Comparison of ENCODE assay signal across 11 mouse cellular contexts in the genomic region with DNA sequence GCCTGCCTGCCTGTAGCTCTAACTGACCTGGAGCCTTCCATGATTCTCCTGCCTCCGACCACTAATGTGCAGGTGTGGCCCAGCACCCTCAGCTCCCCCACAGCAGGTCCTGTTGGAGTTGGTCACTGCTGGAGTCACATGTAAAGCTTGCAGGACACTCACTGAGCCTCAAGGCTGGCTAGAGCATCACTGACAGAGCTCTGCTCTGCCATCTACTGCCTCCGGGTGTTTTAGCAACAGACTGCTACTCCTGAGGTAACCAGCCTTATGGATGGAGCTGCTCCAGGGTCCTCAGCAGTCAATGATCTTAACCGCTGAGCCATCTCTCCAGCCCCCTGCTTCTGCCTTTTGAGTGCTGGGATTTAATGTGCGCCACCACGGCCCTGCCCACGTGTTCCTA. TPM values are rescaled to one million over a fixed set of nuclear protein-coding genes. Genes with fewer than 3 reads are reported as not detected.
DNase-seq lines count a peak whose midpoint lies in the region; ATAC-seq and TF ChIP-seq lines count a peak whose summit lies in the region.
"Had no signal": no experiment of that assay in that cellular context is flagged by ENCODE, and none has a peak within 500 bp of the region (broad histone marks: within the 10 kb centered on the region; RNA-seq: fewer than 3 reads in every experiment).

No protein-coding gene starts in this region.

- H3K27me3 ChIP-seq in limb, embryonic 11.5 days (ENCODE audit: control insufficient read depth, insufficient read depth, low read length), result no peaks in the 10 kb centered on the region

- ATAC-seq in limb, embryonic 11.5 days (ENCODE audit: insufficient number of reproducible peaks, low FRiP score, low TSS enrichment, low read depth), result no peak

- peak; percentile 31 to 57 for DNase-seq in adrenal gland, postnatal 36 days
- no peak for DNase-seq in adrenal gland, postnatal 4 days (ENCODE audit: low spot score in 2 of 2)
- DNase-seq in kidney, postnatal 25 days, result peak; percentile 46 to 51
- DNase-seq in kidney, postnatal 14 days, result no peak
- DNase-seq in brain, embryonic 14.5 days (ENCODE audit: low read depth), result peak; percentile 55
- peak; percentile 48 for DNase-seq in limb, embryonic 11.5 days (ENCODE audit: low spot score)
- DNase-seq in gastrocnemius, postnatal 10 days, result no peak
- no peak for DNase-seq in lung, adult 18-20 months
- DNase-seq: adrenal gland, postnatal 25 days; B cell, adult 2 months; thymus, adult 2 months had no signal

- no peaks in the 10 kb centered on the region for H3K9me3 ChIP-seq in limb, embryonic 11.5 days (ENCODE audit: control insufficient read depth, low read length)

- no peaks in the 10 kb centered on the region for H3K36me3 ChIP-seq in limb, embryonic 11.5 days (ENCODE audit: control insufficient read depth, insufficient read depth, low read length)

- no peak overlapping the region for H3K27ac ChIP-seq in limb, embryonic 11.5 days (replicated peaks; ENCODE audit: low read depth, low read length)

- H3K4me3 ChIP-seq in limb, embryonic 11.5 days (ENCODE audit: low read depth, low read length), result no peak overlapping the region

- TF ChIP-seq POLR2A in brain, embryonic 14.5 days (IDR thresholded peaks at IDR 0.05; ENCODE audit: borderline replicate concordance, extremely low read depth, insufficient read depth, insufficient read length, poor library complexity, severe bottlenecking), result no peak

- H3K9ac ChIP-seq in limb, embryonic 11.5 days (ENCODE audit: low read length), result 0 out of 2 replicates have a peak overlapping the region, but pooled peaks have one; percentile 12

- H3K4me2 ChIP-seq in limb, embryonic 11.5 days (ENCODE audit: low read depth, severe bottlenecking), result no peak overlapping the region

- peak; percentile 38; the same call in 1 of the 2 replicates for TF ChIP-seq CTCF in brain, embryonic 14.5 days (IDR thresholded peaks at IDR 0.05; ENCODE audit: borderline replicate concordance, extremely low read depth, insufficient read depth, insufficient read length)

- peaks cover 25% of the 10 kb centered on the region for H3K4me1 ChIP-seq in limb, embryonic 11.5 days (ENCODE audit: control insufficient read depth, insufficient read depth, low read length)

- WGBS in limb, embryonic 11.5 days, result 23% methylated on average over 6 of the region's 6 CpGs

RNA-seq across cellular contexts. Expression of a gene that starts 8.4 kb away (rescaled TPM):
- total RNA-seq in adrenal gland, postnatal 36 days (2021), result 10 to 100 TPM; 18.0 to 24.1 TPM
- 10 to 100 TPM; 44.6 to 45.9 TPM for total RNA-seq in adrenal gland, postnatal 4 days (2021)
- 11.5 and 19.3 TPM in 2 replicates for polyA plus RNA-seq in brain, embryonic 14.5 days (2012; rRNA removed)
- polyA plus RNA-seq in limb, embryonic 11.5 days (2014; fragmentation: Nextera tagmentation; extraction: Ambion mirVana), result 6.1 and 9.4 TPM in 2 replicates
- 10 to 100 TPM; 80.9 to 83.6 TPM for total RNA-seq in gastrocnemius, postnatal 10 days (2021)

RNA-seq across cellular contexts. Expression of a gene that starts 31.4 kb away (rescaled TPM):
- total RNA-seq in adrenal gland, postnatal 36 days (2021), result 100 to 1,000 TPM; 150 to 151 TPM
- 100 to 1,000 TPM; 159 to 160 TPM for total RNA-seq in adrenal gland, postnatal 4 days (2021)
- polyA plus RNA-seq in brain, embryonic 14.5 days (2012; rRNA removed), result 18.7 and 30.8 TPM in 2 replicates
- polyA plus RNA-seq in limb, embryonic 11.5 days (2014; fragmentation: Nextera tagmentation; extraction: Ambion mirVana), result 79.9 and 89.1 TPM in 2 replicates
- total RNA-seq in gastrocnemius, postnatal 10 days (2021), result 100 to 1,000 TPM; 159 to 191 TPM

RNA-seq across cellular contexts. Expression of a gene that starts 55.8 kb away (rescaled TPM):
- total RNA-seq in adrenal gland, postnatal 36 days (2021), result 100 to 1,000 TPM in 1 of 2 experiments, 10 to 100 TPM in 1; 30.7 to 111 TPM
- total RNA-seq in adrenal gland, postnatal 4 days (2021), result 1 to 10 TPM; 4.0 to 5.5 TPM
- polyA plus RNA-seq in brain, embryonic 14.5 days (2012; rRNA removed), result 9.2 and 12.4 TPM in 2 replicates
- 0.47 TPM in 1 of 2 replicates, not detected in the other for polyA plus RNA-seq in limb, embryonic 11.5 days (2014; fragmentation: Nextera tagmentation; extraction: Ambion mirVana)
- 1 to 10 TPM; 3.7 to 4.5 TPM for total RNA-seq in gastrocnemius, postnatal 10 days (2021)

Comparison
In these comparisons a context has a peak if more than half of its experiments do, and no peak if none do; other contexts are left out.
1. DNase-seq: peak in adrenal gland, postnatal 36 days (2 of 2), kidney, postnatal 25 days (2 of 2), brain, embryonic 14.5 days (single experiment) and limb, embryonic 11.5 days (single experiment); none in adrenal gland, postnatal 4 days (0 of 2), kidney, postnatal 14 days (single experiment), gastrocnemius, postnatal 10 days (single experiment) and lung, adult 18-20 months (0 of 2).
2. RNA of a gene that starts 55.8 kb away (total RNA-seq): 30.7 to 111 TPM in adrenal gland, postnatal 36 days; 4.0 to 5.5 TPM in adrenal gland, postnatal 4 days and 3.7 to 4.5 TPM in gastrocnemius, postnatal 10 days; every median in the first group is over 4 times any median in the second.